Mouse (Mus musculus) spleen, adult 12 weeks (tissue): ENCODE results near the gene AI837181.

Experiments
- DNase-seq: peaks from one replicate; pipeline ENCODE4 v3.0.0; 2022; ENCODE audit warnings: low spot score

AI837181 gene

DNA sequence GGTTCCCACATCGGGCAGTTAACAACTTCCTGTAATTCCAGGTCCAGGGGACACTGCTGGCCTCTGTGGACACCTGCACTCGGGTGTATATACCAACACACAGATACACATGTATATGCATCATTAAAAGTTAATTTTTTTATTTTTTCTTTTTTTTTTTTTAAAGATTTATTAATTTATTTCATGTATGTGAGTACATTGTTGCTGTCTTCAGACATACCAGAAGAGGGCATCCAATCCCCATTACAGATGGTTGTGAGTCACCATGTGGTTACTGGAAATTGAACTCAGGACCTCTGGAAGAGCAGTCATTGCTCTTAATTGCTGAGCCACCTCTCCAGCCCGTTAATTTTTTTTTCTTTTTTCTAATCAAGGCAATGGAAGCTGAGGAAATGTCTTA is 47.9 kb downstream of the AI837181 start:
- DNase-seq: no peak

DNA sequence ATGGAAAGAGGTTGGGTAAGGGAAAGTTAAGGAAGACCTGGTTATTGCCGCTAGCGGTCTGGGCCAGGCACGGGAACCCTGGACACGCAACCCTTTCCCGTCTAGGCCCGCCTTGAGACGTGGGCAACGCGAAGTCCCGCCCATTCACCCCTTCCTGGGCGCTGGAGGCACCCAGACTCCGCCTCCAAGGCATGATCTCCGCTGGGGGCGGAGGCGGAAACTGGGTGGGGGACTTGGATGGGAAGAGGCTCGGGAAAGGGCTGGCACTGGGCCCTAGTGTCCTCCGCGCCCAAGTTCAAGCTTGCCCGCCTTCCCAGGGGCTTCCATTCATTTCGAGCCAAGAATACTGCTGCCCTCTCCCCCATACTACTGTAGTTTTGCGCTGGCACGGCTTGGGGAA is 48.8 kb downstream of the AI837181 start, which contains the start of gene Efemp2:
Efemp2 (plus strand) TSS at position 235 of the 400 bp plus-strand sequence.
- DNase-seq: no peak

DNA sequence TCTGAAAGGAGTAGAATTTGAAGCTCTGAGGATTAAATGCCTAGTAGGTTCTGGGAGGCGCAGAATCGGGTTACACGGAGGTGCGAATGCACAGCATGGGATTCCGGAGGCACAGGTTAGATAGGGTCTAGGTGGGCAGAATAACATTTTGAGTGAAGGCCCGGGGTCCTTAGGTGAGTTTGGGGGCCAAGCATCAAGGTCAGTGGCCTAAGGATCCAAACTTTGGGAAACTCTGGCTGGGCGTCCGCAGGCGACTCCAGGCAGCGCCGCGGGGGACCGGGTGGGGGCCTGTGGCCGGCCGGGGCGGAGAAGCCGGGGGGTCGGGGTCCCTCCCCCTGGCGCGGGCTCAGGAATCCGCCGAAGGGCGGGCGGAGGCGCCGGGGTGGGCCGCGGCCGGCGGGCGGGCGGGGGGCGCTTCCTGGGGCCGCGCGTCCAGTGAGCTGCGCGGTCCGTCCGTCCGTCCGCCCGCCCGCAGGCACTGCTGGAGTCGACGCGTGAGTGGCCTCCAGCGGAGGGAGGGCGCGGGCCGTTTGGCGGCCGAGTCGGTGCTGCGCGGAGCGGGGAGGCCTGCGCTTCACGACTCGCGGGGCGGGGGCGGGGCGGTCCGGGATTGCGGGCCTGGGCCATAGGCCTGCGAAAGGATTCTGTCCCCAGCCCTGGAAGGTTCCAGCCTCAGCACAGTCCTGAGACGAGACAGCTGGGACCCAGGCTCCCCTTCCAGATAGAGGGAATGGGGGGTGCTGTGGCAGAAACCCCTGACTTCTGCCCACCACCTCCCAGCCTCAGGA is 49.5 kb downstream of the AI837181 start:
- no peak for DNase-seq

DNA sequence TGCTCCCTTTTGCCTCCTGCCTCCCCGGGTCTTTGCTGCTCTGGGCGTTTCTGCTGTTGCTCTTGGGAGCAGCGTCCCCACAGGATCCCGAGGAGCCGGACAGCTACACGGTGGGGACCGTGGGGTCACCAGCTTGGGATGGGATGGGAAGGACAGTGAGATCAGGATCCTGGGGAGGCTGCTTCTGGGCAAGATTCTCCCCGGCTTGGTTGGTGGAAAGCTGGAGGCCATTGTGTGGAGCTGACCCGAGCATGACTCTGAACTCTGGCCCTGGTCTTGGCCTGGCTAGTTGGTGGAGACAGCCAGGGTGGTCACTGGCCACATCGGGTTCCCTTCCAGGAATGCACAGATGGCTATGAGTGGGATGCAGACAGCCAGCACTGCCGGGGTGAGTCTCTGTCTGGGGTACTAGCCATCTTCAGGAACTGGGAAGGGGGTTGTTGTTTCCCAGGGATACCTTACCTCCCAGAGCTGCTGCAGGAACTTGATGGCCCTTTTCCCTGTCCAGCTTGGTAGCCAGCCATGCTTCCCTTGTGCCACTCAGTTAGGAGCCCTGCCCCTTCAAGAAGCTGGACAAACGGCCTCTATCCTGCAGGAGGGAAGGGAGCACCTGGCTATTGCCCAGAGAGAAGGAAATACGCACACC is 50.2 kb downstream of the AI837181 start:
- DNase-seq: no peak
